Mouse (Mus musculus): ENCODE data around the gene Ssr2. TPM values are rescaled to one million over a fixed set of nuclear protein-coding genes. Genes with fewer than 3 reads are reported as not detected.

Gene Ssr2
- polyA plus RNA-seq, 1 experiment from 2014 or later = 127 TPM

DNA sequence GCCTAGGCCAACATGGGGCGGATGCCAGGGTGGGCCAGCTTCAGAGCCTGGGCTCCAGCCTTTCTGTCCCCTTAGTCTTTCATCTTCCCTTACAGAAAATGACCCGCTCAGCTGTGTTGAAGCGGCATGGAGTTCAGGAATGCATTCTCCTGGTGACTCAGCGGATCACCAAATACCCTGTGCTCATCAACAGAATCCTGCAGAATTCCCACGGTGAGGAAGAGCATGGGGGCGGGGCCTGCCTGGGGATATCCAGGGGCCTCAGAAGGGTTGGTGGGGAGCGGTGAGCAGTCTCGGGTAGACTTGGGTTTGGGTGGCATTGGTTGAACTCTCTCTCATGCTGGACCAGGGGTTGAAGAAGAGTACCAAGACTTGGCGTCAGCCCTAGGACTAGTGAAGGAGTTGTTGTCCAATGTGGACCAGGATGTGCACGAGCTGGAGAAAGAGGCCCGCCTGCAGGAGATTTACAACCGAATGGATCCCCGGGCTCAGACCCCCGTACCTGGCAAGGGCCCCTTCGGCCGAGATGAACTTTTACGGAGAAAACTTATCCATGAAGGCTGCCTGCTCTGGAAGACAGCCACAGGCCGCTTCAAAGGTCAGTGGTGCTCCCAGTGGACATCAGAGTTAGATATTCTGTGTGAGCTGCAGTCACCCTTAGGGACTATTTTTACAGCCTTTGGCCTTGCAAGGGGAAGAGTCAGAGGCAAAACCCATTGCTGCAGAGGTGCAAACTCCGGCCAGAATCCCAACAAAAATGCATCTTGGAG lies 60.0 kb downstream of the Ssr2 start:
- Histone ChIP-seq H3K9me3 (ENCODE audit: control insufficient read depth, low read length) (no peaks in the 10 kb centered on the region), H3K27ac (ENCODE audit: low read depth, low read length) (no peak overlapping the region), H3K4me2 (ENCODE audit: low read depth, low read length) (no peak overlapping the region), H3K36me3 (ENCODE audit: control insufficient read depth, insufficient read depth, low read length) (peaks cover 84% of the 10 kb centered on the region), H3K9ac (replicated peaks; ENCODE audit: low read depth, low read length) (no peak overlapping the region), H3K27me3 (ENCODE audit: control insufficient read depth, insufficient read depth, low read length) (no peaks in the 10 kb centered on the region), H3K4me1 (ENCODE audit: control insufficient read depth, insufficient read depth, low read length) (no peaks in the 10 kb centered on the region), H3K4me3 (ENCODE audit: low read depth, low read length) (no peak overlapping the region)
- no peak for ATAC-seq (ENCODE audit: low read depth)
- 92% methylated on average over 19 of the region's 19 CpGs for WGBS

DNA sequence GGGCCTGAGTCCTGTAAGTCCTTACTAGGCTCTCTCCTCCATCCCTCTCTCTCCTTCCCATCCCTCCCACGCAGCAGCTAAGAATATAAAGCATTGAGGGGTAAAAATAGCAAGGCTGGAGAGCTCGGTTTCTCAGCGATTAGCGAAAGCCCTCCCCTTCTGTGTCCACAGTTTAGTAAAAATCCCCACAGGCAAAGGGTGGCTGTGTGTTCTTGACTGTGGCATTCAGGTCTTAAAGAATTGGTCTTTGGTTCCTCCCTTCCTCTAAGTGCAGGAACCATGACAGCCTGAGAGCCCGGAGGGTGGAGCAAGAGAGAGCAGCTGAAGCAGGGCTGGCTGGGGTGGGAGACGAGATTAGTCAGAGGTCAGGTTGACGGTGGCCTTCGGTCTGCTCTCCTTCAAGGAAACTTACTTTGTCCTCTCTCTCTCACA lies 60.9 kb downstream of the Ssr2 start:
- Histone ChIP-seq H3K9me3 (ENCODE audit: control insufficient read depth, low read length) (no peaks in the 10 kb centered on the region), H3K27me3 (ENCODE audit: control insufficient read depth, insufficient read depth, low read length) (no peaks in the 10 kb centered on the region), H3K4me1 (ENCODE audit: control insufficient read depth, insufficient read depth, low read length) (no peaks in the 10 kb centered on the region), H3K4me2 (ENCODE audit: low read depth, low read length) (no peak overlapping the region), H3K9ac (replicated peaks; ENCODE audit: low read depth, low read length) (no peak overlapping the region), H3K4me3 (ENCODE audit: low read depth, low read length) (no peak overlapping the region), H3K36me3 (ENCODE audit: control insufficient read depth, insufficient read depth, low read length) (peaks cover 84% of the 10 kb centered on the region), H3K27ac (ENCODE audit: low read depth, low read length) (no peak overlapping the region)
- no peak for ATAC-seq (ENCODE audit: low read depth)
- 95% methylated on average over 8 of the region's 8 CpGs for WGBS

DNA sequence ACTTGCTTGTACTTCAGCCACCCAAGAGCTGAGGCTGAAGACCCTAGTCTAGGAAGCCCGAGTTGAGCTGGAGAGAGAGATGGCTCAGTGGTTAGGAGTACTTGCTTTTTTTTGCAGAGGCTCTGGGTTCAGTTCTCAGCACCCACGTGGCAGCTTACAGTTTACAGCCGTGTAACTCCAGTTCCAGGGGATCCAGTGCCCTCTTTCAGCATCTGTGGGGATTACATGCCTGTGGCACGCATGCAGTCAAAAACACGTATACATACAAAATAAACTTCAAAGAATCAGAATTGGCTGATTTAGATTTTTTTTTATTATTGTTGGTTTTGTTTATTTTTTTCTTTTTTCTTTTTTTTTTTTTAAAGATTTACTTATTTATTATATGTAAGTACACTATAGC lies 61.5 kb downstream of the Ssr2 start:
- Histone ChIP-seq H3K4me3 (ENCODE audit: low read depth, low read length) (no peak overlapping the region), H3K9me3 (ENCODE audit: control insufficient read depth, low read length) (no peaks in the 10 kb centered on the region), H3K9ac (replicated peaks; ENCODE audit: low read depth, low read length) (no peak overlapping the region), H3K36me3 (ENCODE audit: control insufficient read depth, insufficient read depth, low read length) (peaks cover 84% of the 10 kb centered on the region), H3K4me2 (ENCODE audit: low read depth, low read length) (no peak overlapping the region), H3K4me1 (ENCODE audit: control insufficient read depth, insufficient read depth, low read length) (no peaks in the 10 kb centered on the region), H3K27ac (ENCODE audit: low read depth, low read length) (no peak overlapping the region), H3K27me3 (ENCODE audit: control insufficient read depth, insufficient read depth, low read length) (no peaks in the 10 kb centered on the region)
- ATAC-seq (ENCODE audit: low read depth) = no peak
- 97% methylated on average over 5 of the region's 5 CpGs for WGBS

MicroRNAs within 50 kb of the gene (microRNA counts, 519-probe panel; counts per million panel counts)
- microRNA mmu-miR-1905 = not detected

Small RNA genes lying within 50 kb of the gene (microRNA-seq; reads per million reads assigned to microRNA genes)
- not detected for gene Mir1905

Other genes starting within 250 kb of the Ssr2 start
- gene Tmem79, start 239.7 kb upstream of the Ssr2 start, polyA plus RNA-seq (2014; fragmentation: Nextera tagmentation; extraction: Ambion mirVana) = 0.90 and 0.99 TPM in 2 replicates
- 47.6 and 49.0 TPM in 2 replicates for gene Smg5, start 239.6 kb upstream of the Ssr2 start, polyA plus RNA-seq (2014; fragmentation: Nextera tagmentation; extraction: Ambion mirVana)
- 0.35 and 1.6 TPM in 2 replicates for gene Paqr6, start 211.3 kb upstream of the Ssr2 start, polyA plus RNA-seq (2014; fragmentation: Nextera tagmentation; extraction: Ambion mirVana)
- gene Bglap3, start 203.1 kb upstream of the Ssr2 start, polyA plus RNA-seq (2014; fragmentation: Nextera tagmentation; extraction: Ambion mirVana) = 0.28 TPM in 1 of 2 replicates, not detected in the other
- not detected in 2 replicates for gene Bglap2, start 197.2 kb upstream of the Ssr2 start, polyA plus RNA-seq (2014; fragmentation: Nextera tagmentation; extraction: Ambion mirVana)
- gene Bglap, start 191.4 kb upstream of the Ssr2 start, polyA plus RNA-seq (2014; fragmentation: Nextera tagmentation; extraction: Ambion mirVana) = not detected in 2 replicates
- 19.3 and 22.2 TPM in 2 replicates for gene Pmf1, start 165.5 kb upstream of the Ssr2 start, polyA plus RNA-seq (2014; fragmentation: Nextera tagmentation; extraction: Ambion mirVana)
- gene Slc25a44, start 150.7 kb upstream of the Ssr2 start, polyA plus RNA-seq (2014; fragmentation: Nextera tagmentation; extraction: Ambion mirVana) = 40.8 and 42.5 TPM in 2 replicates
- 20.8 and 21.5 TPM in 2 replicates for gene Sema4a, start 114.7 kb upstream of the Ssr2 start, polyA plus RNA-seq (2014; fragmentation: Nextera tagmentation; extraction: Ambion mirVana)
- gene Lmna, start 65.9 kb upstream of the Ssr2 start, polyA plus RNA-seq (2014; fragmentation: Nextera tagmentation; extraction: Ambion mirVana) = 41.0 and 41.4 TPM in 2 replicates
- 34.0 and 35.3 TPM in 2 replicates for gene Mex3a, start 43.5 kb upstream of the Ssr2 start, polyA plus RNA-seq (2014; fragmentation: Nextera tagmentation; extraction: Ambion mirVana)
- gene Rab25, start 27.6 kb upstream of the Ssr2 start, polyA plus RNA-seq (2014; fragmentation: Nextera tagmentation; extraction: Ambion mirVana) = not detected in 2 replicates
- gene Lamtor2, start 22.8 kb upstream of the Ssr2 start, polyA plus RNA-seq (2014; fragmentation: Nextera tagmentation; extraction: Ambion mirVana) = 97.0 and 106 TPM in 2 replicates
- gene Ubqln4, start 22.1 kb upstream of the Ssr2 start, polyA plus RNA-seq (2014; fragmentation: Nextera tagmentation; extraction: Ambion mirVana) = 43.5 and 44.1 TPM in 2 replicates
- gene Arhgef2, start 30.1 kb downstream of the Ssr2 start, polyA plus RNA-seq (2014; fragmentation: Nextera tagmentation; extraction: Ambion mirVana) = 137 and 145 TPM in 2 replicates
- not detected in 2 replicates for gene Rxfp4, start 77.3 kb downstream of the Ssr2 start, polyA plus RNA-seq (2014; fragmentation: Nextera tagmentation; extraction: Ambion mirVana)
- gene Khdc4, start 109.9 kb downstream of the Ssr2 start, polyA plus RNA-seq (2014; fragmentation: Nextera tagmentation; extraction: Ambion mirVana) = 86.4 and 97.4 TPM in 2 replicates
- gene Rit1, start 141.0 kb downstream of the Ssr2 start, polyA plus RNA-seq (2014; fragmentation: Nextera tagmentation; extraction: Ambion mirVana) = 60.1 and 62.1 TPM in 2 replicates
- 211 and 255 TPM in 2 replicates for gene Syt11, start 199.3 kb downstream of the Ssr2 start, polyA plus RNA-seq (2014; fragmentation: Nextera tagmentation; extraction: Ambion mirVana)

Data from neural tube, embryonic 14.5 days (tissue).